Mouse (Mus musculus) cerebellum, postnatal 14 days (tissue): ENCODE measurements at regions not wholly inside any gene's neighbourhood (a gene's known extent, or its start where the extent isn't known, plus 50 kb on each side); places are given as distances from the start of the nearest gene placed in this dataset.

ENCODE experiments used
- DNase-seq, 2 experiments: peaks; one replicate each; pipeline ENCODE4 v3.0.0; 2021; ENCODE audit warnings: mixed read lengths in 2 of 2

GRCm38 (mm10) chr2:103893805-103894204 lies 64.0 kb upstream of the Lmo2 start:
- DNase-seq, result no peak

GRCm38 (mm10) chr2:103894981-103895676 lies 62.7 kb upstream of the Lmo2 start:
- DNase-seq, result no peak

- DNase-seq, result no peak
Observed at GRCm38 (mm10) chr2:103896160-103896559, 61.6 kb upstream of the Lmo2 start.

- no peak for DNase-seq
Observed at GRCm38 (mm10) chr2:103896814-103897213, 61.0 kb upstream of the Lmo2 start.

- DNase-seq, result peak; percentile 42 to 57
Observed at GRCm38 (mm10) chr2:103899713-103900112, 58.1 kb upstream of the Lmo2 start.

GRCm38 (mm10) chr2:103900384-103900783 lies 57.4 kb upstream of the Lmo2 start:
- no peak for DNase-seq

- DNase-seq, result no peak
Observed at GRCm38 (mm10) chr2:103901457-103901856, 56.3 kb upstream of the Lmo2 start.

GRCm38 (mm10) chr2:103902777-103903176 lies 55.0 kb upstream of the Lmo2 start:
- DNase-seq, result no peak

GRCm38 (mm10) chr2:103905681-103906080 lies 52.1 kb upstream of the Lmo2 start:
- no peak for DNase-seq

- no peak for DNase-seq
Observed at GRCm38 (mm10) chr2:103906581-103907184, 51.1 kb upstream of the Lmo2 start.
